Mouse (Mus musculus) kidney, embryonic 16.5 days (tissue): ENCODE measurements around the gene Tmem132d. TPM values are rescaled to one million over a fixed set of nuclear protein-coding genes. Genes with fewer than 3 reads are reported as not detected.
A peak's percentile ranks its signal among the peaks of the same experiment; 100 is the strongest.

Source experiments
- ATAC-seq: fragments of 200-750 bp; cut with Nextera tagmentation; 2 replicates; pipeline ENCODE4 v1.8.0; 2017; ENCODE audit warnings: moderate TSS enrichment; ENCODE audit not compliant: low FRiP score, low TSS enrichment
- H3K27ac ChIP-seq: fragments of 300-500 bp; sonication (generic); 2 replicates; pipeline ENCODE4 v1.5.1; 2014; ENCODE audit warnings: low read length
- H3K27me3 ChIP-seq: fragments of 300-500 bp; sonication (generic); 2 replicates; pipeline ENCODE4 v1.6.1; 2014; ENCODE audit warnings: low read length, control low read depth, mixed read lengths; ENCODE audit not compliant: insufficient read depth
- H3K36me3 ChIP-seq: fragments of 300-500 bp; sonication (generic); 2 replicates; pipeline ENCODE4 v1.6.1; 2014; ENCODE audit warnings: low read length, control low read depth, mixed read lengths; ENCODE audit not compliant: insufficient read depth
- H3K4me1 ChIP-seq: fragments of 300-500 bp; sonication (generic); 2 replicates; pipeline ENCODE4 v1.6.1; 2014; ENCODE audit warnings: low read length, control low read depth, mixed read lengths; ENCODE audit not compliant: insufficient read depth
- H3K4me2 ChIP-seq: fragments of 300-500 bp; sonication (generic); replicated peaks from 2 replicates; pipeline ENCODE4 v1.6.1; 2014; ENCODE audit warnings: low read depth, low read length
- H3K4me3 ChIP-seq: fragments of 300-500 bp; sonication (generic); 2 replicates; pipeline ENCODE4 v1.5.1; 2014; ENCODE audit warnings: mild to moderate bottlenecking, low read length
- H3K9ac ChIP-seq: fragments of 300-500 bp; sonication (generic); replicated peaks from 2 replicates; pipeline ENCODE4 v1.6.1; 2014; ENCODE audit warnings: low read length
- H3K9me3 ChIP-seq: fragments of 300-500 bp; sonication (generic); 2 replicates; pipeline ENCODE4 v1.6.1; 2016; ENCODE audit warnings: low read length, control low read depth
- WGBS: fragments of 180-500 bp; shearing (Covaris S2); extraction: QIAGEN DNeasy Blood & Tissue Kit; methylation state at CpG from one replicate; pipeline ENCODE4 v1.1.7; 2014; 5-methylcytosine and 5-hydroxymethylcytosine counted together
- polyA plus RNA-seq: library from polyadenylated mRNA; unstranded; fragments of >200 nt; fragmentation: Nextera tagmentation; extraction: Ambion mirVana; gene quantifications from 2 replicates; pipeline ENCODE4 v1.2.1, GENCODE M21; 2015

Tmem132d gene
- polyA plus RNA-seq, 1 experiment from 2014 or later = 0.31 TPM

DNA sequence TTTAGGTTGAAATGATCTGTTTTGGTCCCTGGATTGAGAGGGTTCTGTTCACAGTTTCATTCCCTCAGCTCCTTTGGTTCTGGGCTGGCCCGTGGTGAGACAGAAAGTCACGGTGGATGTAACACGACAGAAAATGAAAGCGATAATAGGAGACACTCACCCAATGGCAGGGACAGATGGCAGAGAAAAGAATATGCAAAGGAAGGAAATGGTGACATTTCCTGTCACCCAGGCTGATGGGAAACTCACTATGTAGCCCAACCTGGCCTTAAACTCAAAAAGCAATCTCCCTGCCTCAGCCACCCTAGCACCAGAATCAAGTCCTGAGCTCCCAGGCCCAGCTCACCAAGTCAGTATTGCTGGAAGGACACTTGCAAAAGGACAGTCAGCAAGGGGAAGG lies 11.0 kb upstream of the Tmem132d start:
- WGBS = 57% methylated on average over 4 of the region's 4 CpGs
- no peak for ATAC-seq
- H3K36me3 ChIP-seq = no peaks in the 10 kb centered on the region
- H3K27ac ChIP-seq = no peak overlapping the region
- H3K27me3 ChIP-seq = peaks cover 53% of the 10 kb centered on the region
- no peak overlapping the region for H3K4me2 ChIP-seq
- no peak overlapping the region for H3K9ac ChIP-seq
- H3K4me3 ChIP-seq = no peak overlapping the region
- no peaks in the 10 kb centered on the region for H3K4me1 ChIP-seq
- no peaks in the 10 kb centered on the region for H3K9me3 ChIP-seq

DNA sequence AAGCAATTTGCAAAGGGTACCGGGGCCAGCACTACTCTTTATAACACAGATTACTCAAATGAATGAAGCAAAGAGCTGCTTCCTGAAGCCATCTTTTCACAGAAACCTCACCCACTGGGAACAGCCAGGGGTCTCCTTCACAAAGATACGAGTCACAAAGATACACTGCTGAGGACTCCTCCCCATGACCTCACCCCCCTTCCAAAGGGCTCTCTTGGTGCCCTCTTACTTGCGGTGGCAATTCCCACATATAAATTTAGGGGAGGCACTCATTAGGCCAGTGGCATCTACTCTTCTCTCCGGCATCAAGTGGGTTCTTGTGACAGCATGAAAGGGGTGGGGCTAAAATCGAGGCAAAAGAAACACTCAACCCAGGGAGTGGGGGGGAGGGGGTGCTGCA lies 8.2 kb upstream of the Tmem132d start:
- WGBS = 11% methylated on average over 5 of the region's 5 CpGs
- H3K9me3 ChIP-seq = no peaks in the 10 kb centered on the region
- H3K27ac ChIP-seq = no peak overlapping the region
- no peak overlapping the region for H3K9ac ChIP-seq
- H3K4me1 ChIP-seq = no peaks in the 10 kb centered on the region
- no peak for ATAC-seq
- no peak overlapping the region for H3K4me3 ChIP-seq
- H3K27me3 ChIP-seq = peaks cover 76% of the 10 kb centered on the region
- no peak overlapping the region for H3K4me2 ChIP-seq
- no peaks in the 10 kb centered on the region for H3K36me3 ChIP-seq

DNA sequence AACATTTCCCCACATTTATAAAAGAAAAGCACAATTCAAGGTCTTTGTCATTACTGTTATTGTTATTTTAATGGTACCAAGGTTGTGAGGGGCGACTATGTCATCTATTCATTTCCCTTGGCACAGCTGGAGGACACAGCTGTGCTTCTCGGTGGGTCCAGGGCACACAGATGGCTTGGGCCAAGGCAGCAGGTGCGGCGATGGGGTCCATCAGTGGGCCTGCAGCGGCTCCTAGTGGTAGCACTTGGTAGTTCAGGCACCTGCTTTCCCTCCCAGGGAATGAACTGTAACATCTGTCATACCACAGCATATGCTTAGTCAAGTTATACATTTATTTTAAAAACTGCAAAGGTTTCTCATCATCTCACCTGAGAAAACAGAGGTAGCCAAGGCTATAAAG lies 7.0 kb upstream of the Tmem132d start:
- Histone ChIP-seq H3K4me3 (no peak overlapping the region), H3K4me1 (no peaks in the 10 kb centered on the region), H3K36me3 (no peaks in the 10 kb centered on the region), H3K9me3 (no peaks in the 10 kb centered on the region), H3K4me2 (no peak overlapping the region), H3K9ac (no peak overlapping the region), H3K27ac (no peak overlapping the region), H3K27me3 (peaks cover 79% of the 10 kb centered on the region)
- 0% methylated on average over 5 of the region's 5 CpGs for WGBS
- no peak for ATAC-seq

DNA sequence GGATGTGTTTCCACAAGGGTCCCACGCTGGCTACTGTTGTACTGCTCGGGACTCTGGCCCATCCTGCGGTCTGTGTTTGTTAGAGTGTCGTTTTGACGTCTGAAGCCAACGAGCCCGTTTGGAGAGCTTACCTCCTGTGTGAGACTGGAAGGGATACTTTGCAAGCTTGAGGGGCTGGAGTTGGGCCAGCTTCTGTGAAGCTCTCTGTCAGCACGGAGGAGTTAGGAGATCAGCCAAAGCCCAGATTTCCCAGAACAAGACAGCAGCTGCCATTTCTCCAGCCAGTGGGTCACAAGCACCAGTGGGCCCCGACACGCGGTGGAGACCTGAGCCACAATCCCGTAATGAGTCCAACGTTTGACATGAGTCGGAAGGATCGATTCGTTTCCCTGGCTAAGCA lies 5.2 kb upstream of the Tmem132d start:
- WGBS = 57% methylated on average over 16 of the region's 16 CpGs
- Histone ChIP-seq H3K27ac (no peak overlapping the region), H3K9ac (no peak overlapping the region), H3K36me3 (no peaks in the 10 kb centered on the region), H3K4me1 (no peaks in the 10 kb centered on the region), H3K4me2 (no peak overlapping the region), H3K27me3 (peaks cover 81% of the 10 kb centered on the region), H3K9me3 (no peaks in the 10 kb centered on the region), H3K4me3 (no peak overlapping the region)
- no peak for ATAC-seq

DNA sequence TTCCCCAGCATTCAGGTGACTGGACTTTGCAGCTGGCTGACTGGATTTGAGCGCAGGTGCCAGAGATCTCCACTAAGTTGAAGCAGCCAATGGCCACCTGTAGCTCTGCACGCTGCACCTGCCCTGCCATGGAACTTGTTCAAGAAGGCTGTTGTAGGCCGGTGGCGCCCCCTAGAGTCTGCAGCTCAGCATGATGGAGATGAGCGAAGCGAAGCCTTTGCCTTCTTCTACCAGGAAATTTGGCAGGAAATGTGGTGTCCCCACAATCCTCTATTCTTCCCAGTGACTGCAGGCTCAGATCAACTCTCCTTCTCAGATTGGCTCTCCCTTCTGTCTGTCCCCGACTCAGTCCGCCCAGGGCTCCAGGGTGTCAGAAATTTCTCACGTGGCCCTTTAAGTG lies 4.0 kb upstream of the Tmem132d start:
- WGBS = 20% methylated on average over 9 of the region's 9 CpGs
- H3K4me2 ChIP-seq = no peak overlapping the region
- peaks cover 81% of the 10 kb centered on the region for H3K27me3 ChIP-seq

DNA sequence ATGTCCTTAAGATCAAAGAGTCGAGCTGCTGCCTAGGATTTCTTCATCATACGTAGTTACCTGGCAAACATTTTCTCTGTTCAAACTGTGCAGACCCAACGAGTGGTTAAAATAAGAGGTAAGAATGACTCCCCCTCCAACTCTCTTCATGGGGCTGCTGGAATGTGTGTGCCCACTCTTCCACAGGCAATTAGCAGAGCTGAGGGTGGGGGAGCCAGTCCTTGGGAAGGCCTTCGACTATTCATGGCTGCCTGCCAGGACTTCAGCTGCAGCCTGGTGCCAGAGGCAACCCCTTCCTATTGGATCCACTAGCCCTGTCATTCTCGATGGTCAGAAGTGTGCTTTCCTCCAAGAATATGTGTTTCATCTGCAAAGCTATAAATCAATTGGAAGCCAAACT lies 2.8 kb upstream of the Tmem132d start:
- H3K9me3 ChIP-seq = no peaks in the 10 kb centered on the region
- H3K27ac ChIP-seq = no peak overlapping the region
- H3K36me3 ChIP-seq = no peaks in the 10 kb centered on the region
- ATAC-seq = no peak
- H3K9ac ChIP-seq = no peak overlapping the region
- H3K4me2 ChIP-seq = no peak overlapping the region
- 65% methylated on average over 5 of the region's 5 CpGs for WGBS
- no peaks in the 10 kb centered on the region for H3K4me1 ChIP-seq
- peaks cover 83% of the 10 kb centered on the region for H3K27me3 ChIP-seq
- no peak overlapping the region for H3K4me3 ChIP-seq

More for the DNA sequence above, 4.0 kb upstream of the Tmem132d start:
- Histone ChIP-seq H3K9me3 (no peaks in the 10 kb centered on the region), H3K4me1 (no peaks in the 10 kb centered on the region), H3K27ac (no peak overlapping the region), H3K36me3 (no peaks in the 10 kb centered on the region), H3K4me3 (no peak overlapping the region), H3K9ac (no peak overlapping the region)
- ATAC-seq = no peak

DNA sequence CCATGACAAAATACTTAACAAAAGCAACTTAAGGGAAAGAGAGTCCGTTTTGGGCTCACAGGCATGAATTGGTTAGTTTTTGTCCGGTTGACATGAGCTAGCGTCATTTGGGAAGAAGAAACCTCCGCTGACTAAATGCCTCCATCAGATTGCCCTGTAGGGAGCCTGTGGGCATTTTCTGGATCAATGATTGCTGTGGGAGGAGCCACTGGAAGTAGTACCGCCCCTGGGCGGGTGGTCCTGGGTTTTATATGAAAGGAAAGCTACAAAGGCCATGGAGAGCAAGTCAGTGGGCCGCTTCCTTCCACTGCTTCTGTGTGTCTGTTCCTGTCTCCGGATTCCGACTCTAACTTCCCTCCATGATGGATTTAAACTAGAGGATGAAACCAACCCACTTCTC lies 909 bp upstream of the Tmem132d start:
- no peak overlapping the region for H3K27ac ChIP-seq
- peaks cover 73% of the 10 kb centered on the region for H3K27me3 ChIP-seq
- no peaks in the 10 kb centered on the region for H3K4me1 ChIP-seq
- no peaks in the 10 kb centered on the region for H3K9me3 ChIP-seq
- no peak for ATAC-seq
- H3K4me3 ChIP-seq = no peak overlapping the region
- H3K9ac ChIP-seq = no peak overlapping the region
- no peaks in the 10 kb centered on the region for H3K36me3 ChIP-seq
- WGBS = 40% methylated on average over 9 of the region's 9 CpGs
- H3K4me2 ChIP-seq = no peak overlapping the region

DNA sequence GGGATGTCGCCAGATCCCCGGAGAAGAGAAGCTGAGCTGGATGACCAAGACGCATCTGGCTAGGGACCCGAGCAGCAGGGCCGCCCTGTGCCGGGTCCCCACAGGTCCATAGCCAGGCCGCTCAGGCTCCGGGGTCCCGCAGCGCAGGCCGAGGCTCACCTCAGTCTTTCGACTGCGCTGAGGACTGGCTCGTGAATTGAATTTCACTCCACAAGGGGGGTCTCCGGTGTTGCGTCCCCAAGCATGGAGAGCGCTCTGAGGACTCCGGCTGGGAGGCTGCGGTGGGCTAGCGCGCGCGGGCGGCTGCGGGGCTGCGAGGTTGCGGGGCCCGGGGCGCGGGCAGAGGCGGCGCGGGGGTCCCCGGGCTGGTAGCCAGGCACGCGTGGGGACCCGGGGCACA lies 455 bp downstream of the Tmem132d start:
- ATAC-seq = 0 out of 2 replicates have a peak, but pooled peaks have one; percentile 12
- peaks cover 63% of the 10 kb centered on the region for H3K27me3 ChIP-seq

DNA sequence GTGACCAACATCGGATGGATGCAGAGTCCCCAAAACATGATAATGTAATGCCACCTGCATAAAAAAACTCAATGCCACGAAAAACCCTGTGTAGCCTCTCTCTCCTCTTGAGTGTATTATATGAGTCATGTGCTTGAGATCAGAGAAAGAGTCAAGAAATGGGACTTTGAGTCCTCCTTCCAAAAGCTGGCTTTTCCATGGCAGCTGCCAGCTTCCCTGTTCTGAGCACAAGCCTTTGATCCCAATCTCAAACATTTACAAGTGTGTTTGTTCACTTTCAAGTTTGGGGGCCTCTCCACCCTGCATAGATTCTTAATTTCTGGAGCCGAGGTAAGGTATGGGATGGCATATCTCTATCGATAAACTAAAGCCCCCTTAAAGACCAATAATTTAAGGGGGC lies 8.2 kb downstream of the Tmem132d start:
- H3K4me3 ChIP-seq = no peak overlapping the region
- peaks cover 6% of the 10 kb centered on the region; the same call in 1 of the 2 replicates for H3K9me3 ChIP-seq
- no peak overlapping the region for H3K4me2 ChIP-seq
- H3K4me1 ChIP-seq = no peaks in the 10 kb centered on the region
- no peaks in the 10 kb centered on the region for H3K36me3 ChIP-seq
- H3K9ac ChIP-seq = no peak overlapping the region
- WGBS = 85% methylated on average over 4 of the region's 4 CpGs
- no peak overlapping the region for H3K27ac ChIP-seq
- ATAC-seq = no peak
- no peaks in the 10 kb centered on the region for H3K27me3 ChIP-seq

More for the DNA sequence above, 455 bp downstream of the Tmem132d start:
- peak overlapping the region; percentile 41 for H3K4me3 ChIP-seq
- H3K9ac ChIP-seq = peak overlapping the region; percentile 34
- WGBS = under 1% methylated on average over 37 of the region's 37 CpGs
- H3K36me3 ChIP-seq = no peaks in the 10 kb centered on the region
- H3K27ac ChIP-seq = no peak overlapping the region
- H3K4me1 ChIP-seq = no peaks in the 10 kb centered on the region
- H3K9me3 ChIP-seq = no peaks in the 10 kb centered on the region
- peak overlapping the region; percentile 67 for H3K4me2 ChIP-seq

DNA sequence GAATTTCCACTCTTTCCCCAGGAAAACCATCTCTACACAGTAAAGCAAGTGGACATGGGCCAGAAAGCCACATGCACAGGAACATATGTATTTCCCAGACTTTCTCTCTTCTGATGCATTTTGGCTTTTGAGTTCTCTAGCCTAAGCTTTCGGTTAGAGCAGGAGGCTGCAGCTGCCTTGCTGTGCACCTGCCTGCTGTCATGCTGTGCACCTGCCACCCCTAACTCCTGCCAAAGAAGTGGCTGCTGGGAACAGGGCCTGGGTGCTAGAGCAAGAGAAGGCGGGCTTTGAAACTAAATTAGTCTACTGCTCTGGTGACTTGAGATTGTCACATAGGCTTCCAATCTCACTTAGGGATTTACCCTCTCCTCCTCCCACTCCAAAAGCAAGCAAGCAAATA lies 8.7 kb downstream of the Tmem132d start:
- Histone ChIP-seq H3K36me3 (no peaks in the 10 kb centered on the region), H3K9me3 (peaks cover 6% of the 10 kb centered on the region; the same call in 1 of the 2 replicates), H3K27me3 (no peaks in the 10 kb centered on the region), H3K4me1 (no peaks in the 10 kb centered on the region), H3K9ac (no peak overlapping the region), H3K4me2 (no peak overlapping the region), H3K4me3 (no peak overlapping the region), H3K27ac (no peak overlapping the region)
- ATAC-seq = no peak
- WGBS = 80% methylated on average over 2 of the region's 2 CpGs
